Mouse (Mus musculus) cortical plate, adult 2 months (tissue): Measurements from ENCODE around the gene Gm28048. TPM values are rescaled to one million over a fixed set of nuclear protein-coding genes. Genes with fewer than 3 reads are reported as not detected.

Experiments used
- H3K27ac ChIP-seq: fragments of 200-500 bp; 2 replicates; pipeline ENCODE4 v1.5.1; 2012; ENCODE audit warnings: low read length, control low read depth, inconsistent platforms; ENCODE audit not compliant: insufficient read depth
- H3K4me1 ChIP-seq: fragments of 200-500 bp; 2 replicates; pipeline ENCODE4 v1.6.1; 2011; ENCODE audit warnings: low read length; ENCODE audit not compliant: control insufficient read depth, insufficient read depth
- H3K4me3 ChIP-seq: fragments of 200-500 bp; 2 replicates; pipeline ENCODE4 v1.5.1; 2011; ENCODE audit warnings: mild to moderate bottlenecking, low read length, control low read depth; ENCODE audit not compliant: insufficient read depth
- CTCF ChIP-seq: fragments of 200-500 bp; IDR thresholded peaks from 2 replicates; pipeline ENCODE4 v1.5.1; 2011; ENCODE audit warnings: mild to moderate bottlenecking, control low read depth, low read length; ENCODE audit not compliant: insufficient read depth; ENCODE audit errors: extremely low read depth
- POLR2A ChIP-seq: fragments of 200-500 bp; IDR thresholded peaks from 2 replicates; pipeline ENCODE4 v1.6.1; 2011; ENCODE audit warnings: mild to moderate bottlenecking, low read length, control low read depth; ENCODE audit not compliant: insufficient read depth; ENCODE audit errors: extremely low read depth
- polyA plus RNA-seq: library from polyadenylated mRNA; depleted of rRNA; stranded (reverse); fragments of >200 nt; gene quantifications from 2 replicates; pipeline ENCODE4 v1.2.3, GENCODE M21; 2012

Gene Gm28048
- polyA plus RNA-seq, 1 experiment: 7.3 TPM

DNA sequence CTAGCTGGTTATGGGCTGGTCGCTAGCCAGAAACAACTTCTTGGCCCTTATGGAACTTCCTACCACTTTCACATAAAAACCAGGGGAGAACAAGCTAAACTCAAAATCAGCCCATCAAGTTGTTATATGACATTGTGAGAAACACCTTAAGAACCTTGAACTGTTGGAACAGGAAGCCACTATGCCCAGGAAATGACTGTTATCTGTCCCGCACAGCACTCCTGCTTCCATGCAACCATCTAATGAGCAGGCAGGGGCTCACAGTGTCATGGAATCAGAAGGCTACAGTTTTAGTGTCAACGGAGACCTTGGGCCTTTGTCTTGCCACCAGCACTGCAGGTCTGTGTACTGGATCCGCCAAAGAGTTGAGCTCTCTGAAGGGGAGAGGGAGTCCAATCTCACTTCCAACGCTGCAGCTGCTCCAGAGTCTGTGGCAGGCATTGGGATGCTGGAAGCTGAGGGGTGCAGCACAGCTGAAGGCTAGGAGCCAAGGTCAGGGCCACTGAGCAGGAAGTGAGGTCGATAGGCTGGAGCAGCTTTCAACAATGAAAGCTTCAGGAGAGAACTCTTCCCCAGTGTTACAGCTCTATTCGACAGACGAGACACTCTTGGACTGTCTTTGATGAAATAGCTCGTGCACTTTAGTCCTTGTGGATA, 157.7 kb downstream of the Gm28048 start:
- peaks cover 10% of the 10 kb centered on the region for H3K4me1 ChIP-seq
- TF ChIP-seq CTCF (no peak), POLR2A (no peak)
- no peak overlapping the region for H3K4me3 ChIP-seq
- no peak overlapping the region for H3K27ac ChIP-seq

DNA sequence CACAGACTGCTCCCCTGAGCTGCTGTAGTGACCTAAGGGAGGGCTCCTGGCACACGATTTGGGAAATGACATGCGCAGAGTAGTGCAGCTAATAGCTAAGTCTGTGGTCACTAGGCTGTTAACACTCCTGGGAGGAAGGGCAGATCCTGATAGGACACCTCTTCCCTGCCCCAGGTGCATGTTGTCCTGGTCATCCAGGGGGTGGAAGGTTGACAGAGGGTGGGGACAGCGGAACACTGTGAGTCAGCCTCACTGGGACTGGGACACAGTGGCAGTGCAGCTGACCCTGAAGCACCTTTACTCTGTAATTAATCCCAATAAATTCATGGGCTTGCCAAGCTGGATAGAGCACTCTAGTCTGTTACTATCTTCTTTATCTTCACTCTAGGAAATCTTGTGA, 160.6 kb downstream of the Gm28048 start:
- no peak overlapping the region for H3K4me3 ChIP-seq
- no peak for TF ChIP-seq POLR2A
- TF ChIP-seq CTCF: no peak
- H3K27ac ChIP-seq: no peak overlapping the region
- no peaks in the 10 kb centered on the region for H3K4me1 ChIP-seq

DNA sequence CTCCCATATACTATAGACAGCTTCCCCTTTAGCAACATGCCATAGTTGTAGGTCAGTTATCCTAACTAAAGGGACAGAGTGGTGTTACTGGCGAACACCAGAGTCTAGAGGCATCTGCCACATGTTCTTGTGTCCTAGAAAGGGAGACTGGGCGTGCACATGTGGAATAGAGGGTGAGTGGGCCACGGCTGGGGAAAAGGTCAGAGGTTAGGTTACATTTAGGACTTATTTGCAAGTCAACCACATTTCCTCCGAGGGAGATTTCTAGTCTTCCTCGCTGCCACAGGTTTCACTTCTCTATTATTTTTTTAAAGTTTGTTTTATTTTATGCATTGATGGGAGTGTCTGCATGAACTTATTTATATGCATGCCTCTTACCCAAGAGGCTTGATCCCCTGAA, 163.5 kb downstream of the Gm28048 start:
- Histone ChIP-seq H3K27ac (no peak overlapping the region), H3K4me3 (no peak overlapping the region), H3K4me1 (no peaks in the 10 kb centered on the region)
- no peak for TF ChIP-seq POLR2A

DNA sequence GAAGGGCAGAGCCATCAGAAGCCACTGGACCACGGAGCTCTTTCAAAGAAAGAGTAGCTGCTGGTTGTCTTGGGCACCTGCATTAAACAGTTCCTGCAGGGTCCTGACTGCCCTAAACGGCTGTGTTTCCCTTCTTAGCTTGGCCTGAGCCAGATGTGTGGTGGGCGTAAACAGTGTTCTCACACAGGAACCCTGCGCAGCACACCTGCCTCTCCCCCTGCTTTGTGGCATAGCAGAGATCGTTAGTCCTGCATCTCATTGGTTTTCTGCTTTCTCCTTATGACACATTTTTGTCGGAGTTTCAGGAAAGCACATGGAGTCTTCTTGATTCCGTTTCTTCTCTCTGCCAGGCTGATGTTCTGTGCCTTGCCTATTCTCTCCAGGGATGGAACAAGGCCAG, 166.0 kb downstream of the Gm28048 start:
- Histone ChIP-seq H3K4me3 (no peak overlapping the region), H3K4me1 (no peaks in the 10 kb centered on the region), H3K27ac (no peak overlapping the region)
- no peak for TF ChIP-seq POLR2A
- no peak for TF ChIP-seq CTCF

DNA sequence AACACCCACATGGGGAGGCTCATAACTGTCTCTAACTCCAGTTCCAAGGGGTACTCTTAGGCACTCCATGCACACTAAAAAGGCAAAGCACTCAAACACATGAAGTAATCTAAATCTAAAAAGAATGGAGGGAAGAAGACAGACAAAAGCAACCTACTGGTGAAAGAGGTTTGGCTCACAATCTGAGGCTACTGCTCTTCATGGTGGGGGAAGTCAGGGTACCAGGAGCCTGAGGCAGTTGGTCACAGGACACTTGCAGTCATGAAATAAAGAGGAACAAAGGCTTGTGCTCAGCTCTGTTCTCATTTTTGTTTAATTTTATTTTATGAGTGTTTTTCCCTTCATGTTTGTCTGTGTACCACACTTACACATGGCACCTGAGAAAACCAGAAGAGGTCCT, 166.7 kb downstream of the Gm28048 start:
- Histone ChIP-seq H3K4me1 (no peaks in the 10 kb centered on the region), H3K27ac (no peak overlapping the region), H3K4me3 (no peak overlapping the region)
- TF ChIP-seq POLR2A (no peak), CTCF (no peak)

DNA sequence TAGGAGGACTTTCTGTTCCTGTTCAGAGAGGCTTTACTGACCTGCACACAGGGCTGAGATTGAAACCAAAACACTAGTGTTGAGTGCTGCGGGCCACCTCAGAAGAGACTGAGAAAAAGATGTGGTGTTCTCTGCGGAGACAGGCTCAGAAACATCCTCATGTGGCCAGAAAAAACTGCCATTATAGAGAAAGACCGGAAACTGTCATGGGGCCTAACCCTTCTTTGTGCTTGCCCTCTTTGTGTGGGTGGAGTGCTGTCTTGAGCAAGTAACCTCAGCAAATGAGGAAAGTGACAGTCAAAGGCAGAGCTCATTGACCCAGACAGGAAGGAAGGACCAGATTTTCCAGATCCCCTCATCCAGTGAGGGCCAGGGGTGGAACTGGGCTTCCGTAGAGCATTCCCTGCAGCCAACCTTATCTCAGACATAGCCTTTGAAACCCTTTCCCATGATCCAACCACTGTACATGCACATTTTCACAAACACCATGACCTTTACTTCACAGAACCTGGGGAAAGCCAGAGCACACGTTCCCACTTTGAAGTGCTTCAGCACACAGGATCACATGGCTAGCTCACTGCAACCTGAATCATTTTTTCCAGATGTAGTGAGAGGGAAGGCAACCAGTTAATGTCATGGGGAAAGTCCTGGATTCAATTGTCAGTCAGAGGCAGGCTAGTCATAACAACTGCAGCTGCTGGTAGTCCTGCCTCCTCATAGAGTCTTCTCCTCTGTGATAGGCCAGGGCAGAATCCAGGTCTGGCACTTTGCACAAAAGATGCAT, 167.8 kb downstream of the Gm28048 start:
- H3K27ac ChIP-seq: no peak overlapping the region
- no peak for TF ChIP-seq POLR2A
- TF ChIP-seq CTCF: no peak
- H3K4me3 ChIP-seq: no peak overlapping the region
- no peaks in the 10 kb centered on the region for H3K4me1 ChIP-seq

DNA sequence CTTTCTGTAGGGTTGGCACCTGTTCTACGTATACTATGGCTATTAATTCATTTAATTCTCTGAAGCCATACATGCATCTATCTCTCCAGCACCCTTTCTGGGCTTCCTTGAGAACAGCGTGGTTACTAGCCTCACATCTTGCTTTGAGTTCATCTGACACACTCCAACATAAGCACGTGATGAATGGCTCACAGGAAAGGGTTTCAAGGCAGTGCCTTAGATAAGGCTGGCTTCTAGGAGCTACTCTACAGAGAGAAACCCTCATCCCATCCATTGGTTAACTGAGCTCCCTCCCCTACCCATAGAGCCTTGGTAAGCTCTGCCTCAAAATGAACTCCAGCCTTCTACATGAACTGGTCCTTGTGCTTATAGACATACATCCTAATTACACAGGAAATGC, 168.5 kb downstream of the Gm28048 start:
- Histone ChIP-seq H3K4me3 (no peak overlapping the region), H3K4me1 (no peaks in the 10 kb centered on the region), H3K27ac (no peak overlapping the region)
- TF ChIP-seq POLR2A: no peak
- TF ChIP-seq CTCF: no peak

DNA sequence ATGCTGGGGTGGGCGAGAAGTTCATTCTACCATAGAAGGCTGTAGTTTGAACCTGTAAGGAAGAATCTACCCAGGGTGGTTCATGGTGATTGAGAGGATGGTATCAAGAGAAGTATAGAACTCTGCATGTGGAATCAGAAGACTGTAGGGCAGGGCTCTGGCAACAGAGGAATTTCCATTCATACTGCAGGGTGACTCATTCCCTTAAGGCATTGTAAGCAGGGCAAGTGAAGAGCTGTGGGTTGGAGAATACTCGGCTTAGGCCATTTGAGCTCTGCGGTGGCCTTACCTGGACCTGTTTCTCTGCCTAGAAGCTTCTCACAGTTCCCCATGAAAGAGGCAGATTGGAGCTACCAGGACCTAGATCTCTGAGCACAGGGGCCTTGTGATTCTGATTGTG, 170.5 kb downstream of the Gm28048 start:
- TF ChIP-seq POLR2A (no peak), CTCF (no peak)
- no peak overlapping the region for H3K27ac ChIP-seq

DNA sequence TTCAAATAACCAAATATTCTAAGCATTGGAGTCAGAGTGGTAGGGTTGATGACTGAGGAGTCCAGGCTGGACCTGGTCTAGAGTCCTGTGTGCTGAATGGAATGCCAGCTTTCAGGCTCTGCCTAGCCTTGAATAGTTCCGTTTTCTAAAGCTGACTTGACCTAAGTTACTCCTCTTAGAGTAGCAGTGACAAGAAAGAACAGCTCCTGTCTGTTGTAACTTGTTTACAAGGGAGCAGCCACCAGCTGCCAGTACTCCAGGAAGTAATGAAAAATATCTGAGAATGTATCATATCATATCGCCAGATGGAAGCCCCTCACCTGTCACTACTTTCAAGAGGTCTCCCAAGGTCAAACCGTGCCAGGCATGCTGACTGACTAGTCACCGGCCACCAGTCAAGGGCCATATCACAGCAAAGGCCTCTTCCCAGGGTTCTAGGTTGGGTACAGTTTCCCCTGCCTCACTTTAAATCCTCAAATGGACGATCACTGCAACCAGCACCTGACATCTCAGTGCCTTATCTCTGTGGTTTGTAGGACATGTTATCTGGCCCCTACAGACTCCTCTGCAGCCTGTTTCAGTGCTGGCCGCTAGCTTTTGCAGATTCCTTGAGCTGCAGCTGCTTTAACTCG, 172.3 kb downstream of the Gm28048 start:
- TF ChIP-seq POLR2A: no peak
- TF ChIP-seq CTCF: no peak
- Histone ChIP-seq H3K27ac (no peak overlapping the region), H3K4me1 (no peaks in the 10 kb centered on the region), H3K4me3 (no peak overlapping the region)

More for the DNA sequence above, 170.5 kb downstream of the Gm28048 start:
- Histone ChIP-seq H3K4me3 (no peak overlapping the region), H3K4me1 (no peaks in the 10 kb centered on the region)

DNA sequence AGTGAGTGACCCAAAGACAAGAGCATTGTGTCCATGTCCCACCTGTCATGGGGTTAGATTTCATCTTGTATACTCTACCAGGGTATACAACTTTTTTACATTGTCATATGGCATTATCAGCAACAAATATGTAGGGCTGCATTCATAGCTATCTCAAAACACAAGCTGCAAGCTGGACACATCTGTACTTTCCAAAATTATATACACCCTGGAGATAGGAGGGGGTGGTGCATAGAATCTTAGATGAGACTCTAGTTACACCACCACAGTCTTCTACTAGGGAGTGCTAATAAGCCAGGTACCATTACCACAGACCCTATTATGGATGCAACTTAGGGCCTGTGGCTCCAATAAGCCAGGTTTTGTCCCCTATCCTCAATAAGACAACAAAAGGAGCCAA, 173.8 kb downstream of the Gm28048 start:
- Histone ChIP-seq H3K4me1 (no peaks in the 10 kb centered on the region), H3K27ac (no peak overlapping the region), H3K4me3 (no peak overlapping the region)
- TF ChIP-seq CTCF: no peak
- no peak for TF ChIP-seq POLR2A
